Mouse (Mus musculus): ENCODE data around the gene Got1. TPM values are rescaled to one million over a fixed set of nuclear protein-coding genes. Genes with fewer than 3 reads are reported as not detected.

The Got1 gene
- polyA plus RNA-seq, 1 experiment: 69.8 TPM

- no peak overlapping the region for H3ac ChIP-seq (ENCODE audit: control insufficient read depth, insufficient read length, low read depth)
- peaks cover 34% of the 10 kb centered on the region for H3K27me3 ChIP-seq (ENCODE audit: control insufficient read depth, insufficient read depth, insufficient read length)
- TF ChIP-seq CTCF (IDR thresholded peaks at IDR 0.05; ENCODE audit: control insufficient read depth, insufficient read depth, insufficient read length) (no peak), MYOD1 (IDR thresholded peaks at IDR 0.05; ENCODE audit: control insufficient read depth, insufficient read length, low read depth) (no peak), USF1 (IDR thresholded peaks at IDR 0.05; ENCODE audit: low read depth) (no peak), FOSL1 (IDR thresholded peaks at IDR 0.05; ENCODE audit: insufficient read depth, low read length, poor library complexity, severe bottlenecking) (no peak)
- no peaks in the 10 kb centered on the region for H3K36me3 ChIP-seq (ENCODE audit: control insufficient read depth, insufficient read depth)
- H3K79me3 ChIP-seq (ENCODE audit: low read depth): no peaks in the 10 kb centered on the region
- H3K79me2 ChIP-seq (ENCODE audit: control insufficient read depth, insufficient read depth): no peaks in the 10 kb centered on the region
- H3K4me3 ChIP-seq (ENCODE audit: insufficient read depth, poor library complexity, severe bottlenecking): no peak overlapping the region
Observed at GRCm38 (mm10) chr19:43462141-43462540, 62.3 kb downstream of the Got1 start.

- Histone ChIP-seq H3K4me3 (ENCODE audit: insufficient read depth, poor library complexity, severe bottlenecking) (no peak overlapping the region), H3K36me3 (ENCODE audit: control insufficient read depth, insufficient read depth) (no peaks in the 10 kb centered on the region), H3K27me3 (ENCODE audit: control insufficient read depth, insufficient read depth, insufficient read length) (peaks cover 32% of the 10 kb centered on the region), H3K79me2 (ENCODE audit: control insufficient read depth, insufficient read depth) (no peaks in the 10 kb centered on the region), H3K79me3 (ENCODE audit: low read depth) (no peaks in the 10 kb centered on the region), H3ac (ENCODE audit: control insufficient read depth, insufficient read length, low read depth) (no peak overlapping the region)
- no peak for TF ChIP-seq CTCF (IDR thresholded peaks at IDR 0.05; ENCODE audit: control insufficient read depth, insufficient read depth, insufficient read length)
- TF ChIP-seq MYOD1 (IDR thresholded peaks at IDR 0.05; ENCODE audit: control insufficient read depth, insufficient read length, low read depth): no peak
- no peak for TF ChIP-seq MAX (IDR thresholded peaks at IDR 0.05)
Observed at GRCm38 (mm10) chr19:43460481-43460880, 63.9 kb downstream of the Got1 start.

GRCm38 (mm10) chr19:43459948-43460347 lies 64.5 kb downstream of the Got1 start:
- Histone ChIP-seq H3ac (ENCODE audit: control insufficient read depth, insufficient read length, low read depth) (no peak overlapping the region), H3K79me3 (ENCODE audit: low read depth) (no peaks in the 10 kb centered on the region), H3K4me3 (ENCODE audit: insufficient read depth, poor library complexity, severe bottlenecking) (no peak overlapping the region), H3K79me2 (ENCODE audit: control insufficient read depth, insufficient read depth) (no peaks in the 10 kb centered on the region), H3K27me3 (ENCODE audit: control insufficient read depth, insufficient read depth, insufficient read length) (peaks cover 34% of the 10 kb centered on the region), H3K36me3 (ENCODE audit: control insufficient read depth, insufficient read depth) (no peaks in the 10 kb centered on the region)
- no peak for TF ChIP-seq MAX (IDR thresholded peaks at IDR 0.05)
- no peak for TF ChIP-seq MYOG (IDR thresholded peaks at IDR 0.05; ENCODE audit: control insufficient read depth, extremely low read depth, insufficient read length)
- no peak for TF ChIP-seq CEBPB (IDR thresholded peaks at IDR 0.05; ENCODE audit: low read depth)
- TF ChIP-seq CTCF (IDR thresholded peaks at IDR 0.05; ENCODE audit: control insufficient read depth, insufficient read depth, insufficient read length): no peak
- TF ChIP-seq USF1 (IDR thresholded peaks at IDR 0.05; ENCODE audit: low read depth): no peak
- no peak for TF ChIP-seq MYOD1 (IDR thresholded peaks at IDR 0.05; ENCODE audit: control insufficient read depth, insufficient read length, low read depth)
- TF ChIP-seq FOSL1 (IDR thresholded peaks at IDR 0.05; ENCODE audit: insufficient read depth, low read length, poor library complexity, severe bottlenecking): no peak

- H3ac ChIP-seq (ENCODE audit: control insufficient read depth, insufficient read length, low read depth): no peak overlapping the region
- no peak for TF ChIP-seq CEBPB (IDR thresholded peaks at IDR 0.05; ENCODE audit: low read depth)
- no peak for TF ChIP-seq FOSL1 (IDR thresholded peaks at IDR 0.05; ENCODE audit: insufficient read depth, low read length, poor library complexity, severe bottlenecking)
- no peak for TF ChIP-seq CTCF (IDR thresholded peaks at IDR 0.05; ENCODE audit: control insufficient read depth, insufficient read depth, insufficient read length)
- TF ChIP-seq MYOD1 (IDR thresholded peaks at IDR 0.05; ENCODE audit: control insufficient read depth, insufficient read length, low read depth): no peak
- no peak for TF ChIP-seq MYOG (IDR thresholded peaks at IDR 0.05; ENCODE audit: control insufficient read depth, extremely low read depth, insufficient read length)
- no peak for TF ChIP-seq MAX (IDR thresholded peaks at IDR 0.05)
- no peak for TF ChIP-seq USF1 (IDR thresholded peaks at IDR 0.05; ENCODE audit: low read depth)
- H3K4me3 ChIP-seq (ENCODE audit: insufficient read depth, poor library complexity, severe bottlenecking): no peak overlapping the region
- peaks cover 28% of the 10 kb centered on the region for H3K27me3 ChIP-seq (ENCODE audit: control insufficient read depth, insufficient read depth, insufficient read length)
- H3K79me3 ChIP-seq (ENCODE audit: low read depth): no peaks in the 10 kb centered on the region
- no peaks in the 10 kb centered on the region for H3K36me3 ChIP-seq (ENCODE audit: control insufficient read depth, insufficient read depth)
- no peaks in the 10 kb centered on the region for H3K79me2 ChIP-seq (ENCODE audit: control insufficient read depth, insufficient read depth)
Observed at GRCm38 (mm10) chr19:43453025-43453424, 71.4 kb downstream of the Got1 start.

GRCm38 (mm10) chr19:43452176-43452575 lies 72.2 kb downstream of the Got1 start:
- Histone ChIP-seq H3K79me3 (ENCODE audit: low read depth) (no peaks in the 10 kb centered on the region), H3K27me3 (ENCODE audit: control insufficient read depth, insufficient read depth, insufficient read length) (peaks cover 24% of the 10 kb centered on the region), H3K4me3 (ENCODE audit: insufficient read depth, poor library complexity, severe bottlenecking) (no peak overlapping the region), H3K36me3 (ENCODE audit: control insufficient read depth, insufficient read depth) (no peaks in the 10 kb centered on the region), H3K79me2 (ENCODE audit: control insufficient read depth, insufficient read depth) (no peaks in the 10 kb centered on the region), H3ac (ENCODE audit: control insufficient read depth, insufficient read length, low read depth) (no peak overlapping the region)
- TF ChIP-seq CTCF (IDR thresholded peaks at IDR 0.05; ENCODE audit: control insufficient read depth, insufficient read depth, insufficient read length) (no peak), CEBPB (IDR thresholded peaks at IDR 0.05; ENCODE audit: low read depth) (no peak), MAX (IDR thresholded peaks at IDR 0.05) (no peak), FOSL1 (IDR thresholded peaks at IDR 0.05; ENCODE audit: insufficient read depth, low read length, poor library complexity, severe bottlenecking) (no peak)

- no peak overlapping the region for H3ac ChIP-seq (ENCODE audit: control insufficient read depth, insufficient read length, low read depth)
- peaks cover 19% of the 10 kb centered on the region for H3K27me3 ChIP-seq (ENCODE audit: control insufficient read depth, insufficient read depth, insufficient read length)
- no peaks in the 10 kb centered on the region for H3K36me3 ChIP-seq (ENCODE audit: control insufficient read depth, insufficient read depth)
- no peak for TF ChIP-seq FOSL1 (IDR thresholded peaks at IDR 0.05; ENCODE audit: insufficient read depth, low read length, poor library complexity, severe bottlenecking)
- no peak for TF ChIP-seq CEBPB (IDR thresholded peaks at IDR 0.05; ENCODE audit: low read depth)
- TF ChIP-seq USF1 (IDR thresholded peaks at IDR 0.05; ENCODE audit: low read depth): no peak
- TF ChIP-seq MYOG (IDR thresholded peaks at IDR 0.05; ENCODE audit: control insufficient read depth, extremely low read depth, insufficient read length): no peak
- TF ChIP-seq CTCF (IDR thresholded peaks at IDR 0.05; ENCODE audit: control insufficient read depth, insufficient read depth, insufficient read length): no peak
- no peak for TF ChIP-seq MYOD1 (IDR thresholded peaks at IDR 0.05; ENCODE audit: control insufficient read depth, insufficient read length, low read depth)
- no peak for TF ChIP-seq MAX (IDR thresholded peaks at IDR 0.05)
- no peaks in the 10 kb centered on the region for H3K79me3 ChIP-seq (ENCODE audit: low read depth)
- no peaks in the 10 kb centered on the region for H3K79me2 ChIP-seq (ENCODE audit: control insufficient read depth, insufficient read depth)
- H3K4me3 ChIP-seq (ENCODE audit: insufficient read depth, poor library complexity, severe bottlenecking): no peak overlapping the region
Observed at GRCm38 (mm10) chr19:43451563-43451962, 72.8 kb downstream of the Got1 start.

Other genes starting within 250 kb of the Got1 start
- not detected for gene Hpse2, start 136.2 kb downstream of the Got1 start, polyA plus RNA-seq (2012; fragmentation: generic; extraction: Trizol)
- gene Cnnm1, start 84.2 kb downstream of the Got1 start, polyA plus RNA-seq (2012; fragmentation: generic; extraction: Trizol): not detected
- gene Nkx2-3, start 87.7 kb upstream of the Got1 start, polyA plus RNA-seq (2012; fragmentation: generic; extraction: Trizol): 0.02 TPM
- 23.0 TPM for gene Slc25a28, start 150.3 kb upstream of the Got1 start, polyA plus RNA-seq (2012; fragmentation: generic; extraction: Trizol)
- gene Entpd7, start 165.1 kb upstream of the Got1 start, polyA plus RNA-seq (2012; fragmentation: generic; extraction: Trizol): 4.3 TPM
- 5.6 TPM for gene Cutc, start 228.4 kb upstream of the Got1 start, polyA plus RNA-seq (2012; fragmentation: generic; extraction: Trizol)
- 6.3 TPM for gene Cox15, start 228.4 kb upstream of the Got1 start, polyA plus RNA-seq (2012; fragmentation: generic; extraction: Trizol)

Measured in C2C12 (cell line).